Mouse (Mus musculus) bone marrow, adult 2 months (tissue): ENCODE data around the gene Pfkl. TPM values are rescaled to one million over a fixed set of nuclear protein-coding genes. Genes with fewer than 3 reads are reported as not detected.

Experiments
- H3K27ac ChIP-seq: fragments of 200-500 bp; 2 replicates; pipeline ENCODE4 v1.5.1; 2012; ENCODE audit warnings: low read depth, mild to moderate bottlenecking, control low read depth, inconsistent platforms, low read length; ENCODE audit not compliant: control insufficient read depth, poor library complexity, insufficient read depth
- H3K4me1 ChIP-seq: fragments of 200-500 bp; 2 replicates; pipeline ENCODE4 v1.6.1; 2011; ENCODE audit warnings: low read length; ENCODE audit not compliant: control insufficient read depth, insufficient read depth
- H3K4me3 ChIP-seq: fragments of 200-500 bp; replicated peaks from 2 replicates; pipeline ENCODE3; 2011; ENCODE audit warnings: mild to moderate bottlenecking, low read depth, low read length, control low read depth; ENCODE audit not compliant: control insufficient read depth
- CTCF ChIP-seq: fragments of 200-500 bp; IDR thresholded peaks from 2 replicates; pipeline ENCODE4 v1.5.1; 2011; ENCODE audit warnings: low read length, control low read depth; ENCODE audit not compliant: control insufficient read depth, insufficient read depth
- POLR2A ChIP-seq: fragments of 200-500 bp; IDR thresholded peaks from 2 replicates; pipeline ENCODE4 v1.6.1; 2011; ENCODE audit warnings: low read depth, mild to moderate bottlenecking, control low read depth, low read length, borderline replicate concordance; ENCODE audit not compliant: control insufficient read depth
- WGBS: fragments of 180-500 bp; shearing (Covaris S2); methylation state at CpG from one replicate; pipeline ENCODE4 v1.1.7; 2018; 5-methylcytosine and 5-hydroxymethylcytosine counted together
- polyA plus RNA-seq: library from polyadenylated mRNA; stranded (reverse); fragments of >200 nt; gene quantifications from 2 replicates; pipeline ENCODE4 v1.2.4, GENCODE M21; 2011; ENCODE audit warnings: low replicate concordance; ENCODE audit not compliant: missing spikeins, insufficient read depth, insufficient read length

Gene Pfkl
- polyA plus RNA-seq, 1 experiment = 13.3 TPM

- H3K4me1 ChIP-seq = no peaks in the 10 kb centered on the region
- TF ChIP-seq POLR2A = no peak
- no peak for TF ChIP-seq CTCF
- WGBS = 79% methylated on average over 5 of the region's 5 CpGs
- H3K27ac ChIP-seq = no peak overlapping the region
- H3K4me3 ChIP-seq = no peak overlapping the region
Observed at GRCm38 (mm10) chr10:77985775-77986174, 24.1 kb downstream of the Pfkl start.

DNA sequence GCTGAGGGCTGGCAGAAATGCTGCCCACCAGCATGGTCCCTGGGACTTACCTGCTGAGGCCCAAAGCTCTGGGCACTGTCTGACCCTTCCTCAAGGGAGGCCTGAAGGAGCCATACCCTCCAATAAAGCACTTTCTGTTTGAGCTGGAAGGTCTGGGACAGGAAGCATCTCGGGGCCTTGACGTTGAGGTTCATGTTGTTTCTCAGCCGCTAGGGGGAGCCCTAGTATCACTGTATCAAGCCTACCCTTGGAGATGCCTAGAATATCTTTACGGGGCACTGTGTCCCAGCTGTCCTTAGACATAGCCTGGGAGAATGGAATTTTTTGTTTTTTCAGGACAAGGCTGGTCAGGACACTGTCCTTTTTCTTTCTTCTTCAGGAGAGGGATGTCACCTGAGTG lies 25.2 kb downstream of the Pfkl start:
- Histone ChIP-seq H3K4me3 (no peak overlapping the region), H3K27ac (no peak overlapping the region), H3K4me1 (no peaks in the 10 kb centered on the region)
- 2% methylated on average over 4 of the region's 4 CpGs for WGBS
- TF ChIP-seq POLR2A (no peak), CTCF (peak; percentile 86)

DNA sequence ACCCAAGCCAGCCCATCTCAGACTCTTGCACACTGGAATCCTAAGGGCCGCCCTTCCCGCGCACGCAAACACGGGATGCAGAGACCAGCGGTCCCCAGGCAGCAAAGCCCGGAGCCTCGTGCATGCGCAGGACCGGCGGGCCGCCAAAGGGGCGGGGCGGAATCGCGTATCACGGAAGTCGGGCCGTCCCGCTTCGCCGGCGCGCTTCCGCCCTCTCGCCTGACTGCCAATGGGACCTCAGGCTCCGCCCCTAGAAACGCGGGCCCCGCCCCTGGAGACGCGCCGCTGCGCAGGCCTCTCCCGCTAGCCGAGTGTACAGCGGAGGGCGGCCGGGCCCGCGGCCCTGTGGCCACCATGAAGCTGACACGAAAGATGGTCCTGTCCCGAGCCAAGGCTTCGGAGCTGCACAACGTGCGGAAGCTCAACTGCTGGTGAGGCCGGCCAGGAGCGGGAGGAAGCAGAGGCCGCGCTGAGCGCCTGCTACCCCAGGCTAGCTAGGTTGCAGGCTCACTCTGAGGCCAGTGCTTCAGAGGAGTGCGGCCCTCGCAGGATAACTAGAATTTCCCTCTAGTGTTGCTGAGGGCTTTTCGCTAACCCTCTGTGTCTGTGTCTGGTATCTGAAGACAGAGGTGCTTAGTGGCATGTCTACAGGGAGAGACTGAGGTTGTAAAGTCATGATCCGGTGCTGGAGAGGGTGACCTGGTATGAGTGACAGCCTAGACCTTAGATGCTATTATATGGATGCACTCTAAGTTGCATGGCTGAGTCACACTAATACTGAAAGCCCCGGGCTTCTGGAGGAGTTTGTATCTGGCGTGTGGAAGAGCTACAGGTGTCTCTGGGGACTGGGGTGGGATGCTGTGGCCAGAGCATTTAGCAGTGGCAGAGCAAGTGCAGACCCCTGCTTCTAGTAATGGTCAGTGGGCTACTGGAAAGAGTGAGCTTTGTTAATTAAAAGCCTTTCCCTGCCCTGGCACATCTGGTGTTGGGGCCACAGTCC lies 31.2 kb downstream of the Pfkl start, which contains the start of gene 1810043G02Rik:
Gene 1810043G02Rik, plus strand, starts transcription at position 174 of the 1,000 bp plus-strand sequence.
- peak within 1 kb of the TSS; percentile 12; the same call in 1 of the 2 replicates for H3K27ac ChIP-seq
- 2% methylated on average over 57 of the region's 57 CpGs for WGBS
- H3K4me1 ChIP-seq = peaks cover 3% of the 10 kb centered on the region; the same call in 1 of the 2 replicates
- TF ChIP-seq CTCF (no peak), POLR2A (0 out of 2 replicates have a peak, but pooled peaks have one; percentile 38)
- peak within 1 kb of the TSS; percentile 77 for H3K4me3 ChIP-seq

DNA sequence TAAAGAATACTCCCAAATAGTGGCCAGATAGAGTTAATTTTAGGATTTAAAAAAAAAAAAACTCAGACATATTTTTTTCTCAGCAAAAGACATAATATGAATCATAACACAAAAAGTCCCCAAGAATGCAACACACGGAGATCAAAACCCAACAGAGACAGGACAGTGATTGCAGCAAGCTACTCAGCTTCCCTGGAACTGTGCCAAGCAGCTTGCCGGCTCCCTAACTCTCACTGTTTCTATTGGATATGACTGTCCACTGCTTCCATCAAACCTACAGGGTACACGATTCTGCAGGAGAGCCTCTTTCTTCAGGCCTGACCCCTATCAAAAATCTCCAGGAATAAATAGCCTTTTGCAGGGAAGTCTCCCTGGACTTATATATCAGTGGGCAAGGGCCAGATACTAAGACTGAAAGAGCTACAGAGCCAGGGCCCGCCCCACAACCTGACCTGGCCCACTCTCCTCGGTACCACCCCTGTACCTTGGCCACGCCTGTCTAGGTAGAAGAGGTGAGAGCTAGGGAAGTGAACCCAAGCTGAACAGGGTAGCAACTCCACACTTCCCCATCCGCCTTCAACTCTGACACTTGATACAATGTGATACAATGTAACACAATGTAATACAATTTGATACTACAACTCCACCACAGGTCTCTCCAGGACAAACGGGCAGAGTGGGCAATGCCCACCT lies 33.3 kb downstream of the Pfkl start:
- WGBS = 71% methylated on average over 8 of the region's 8 CpGs
- Histone ChIP-seq H3K4me1 (peaks cover 6% of the 10 kb centered on the region), H3K27ac (no peak overlapping the region), H3K4me3 (no peak overlapping the region)
- TF ChIP-seq POLR2A (no peak), CTCF (no peak)

GRCm38 (mm10) chr10:77975653-77976052 lies 34.2 kb downstream of the Pfkl start:
- 56% methylated on average over 4 of the region's 4 CpGs for WGBS
- Histone ChIP-seq H3K27ac (no peak overlapping the region), H3K4me3 (no peak overlapping the region), H3K4me1 (peaks cover 6% of the 10 kb centered on the region)
- TF ChIP-seq CTCF (no peak), POLR2A (no peak)

GRCm38 (mm10) chr10:77974811-77975210 lies 35.1 kb downstream of the Pfkl start:
- peaks cover 7% of the 10 kb centered on the region for H3K4me1 ChIP-seq
- 65% methylated on average over 5 of the region's 5 CpGs for WGBS
- no peak overlapping the region for H3K27ac ChIP-seq

GRCm38 (mm10) chr10:77974323-77974722 lies 35.6 kb downstream of the Pfkl start:
- peaks cover 7% of the 10 kb centered on the region for H3K4me1 ChIP-seq
- WGBS = 22% methylated on average over 5 of the region's 5 CpGs
- no peak overlapping the region for H3K27ac ChIP-seq

More at GRCm38 (mm10) chr10:77974811-77975210, 35.1 kb downstream of the Pfkl start:
- TF ChIP-seq CTCF (no peak), POLR2A (no peak)
- no peak overlapping the region for H3K4me3 ChIP-seq

More at GRCm38 (mm10) chr10:77974323-77974722, 35.6 kb downstream of the Pfkl start:
- no peak overlapping the region for H3K4me3 ChIP-seq
- TF ChIP-seq CTCF (no peak), POLR2A (no peak)
